Mouse (Mus musculus): Measurements from ENCODE around the gene Socs2.

DNA sequence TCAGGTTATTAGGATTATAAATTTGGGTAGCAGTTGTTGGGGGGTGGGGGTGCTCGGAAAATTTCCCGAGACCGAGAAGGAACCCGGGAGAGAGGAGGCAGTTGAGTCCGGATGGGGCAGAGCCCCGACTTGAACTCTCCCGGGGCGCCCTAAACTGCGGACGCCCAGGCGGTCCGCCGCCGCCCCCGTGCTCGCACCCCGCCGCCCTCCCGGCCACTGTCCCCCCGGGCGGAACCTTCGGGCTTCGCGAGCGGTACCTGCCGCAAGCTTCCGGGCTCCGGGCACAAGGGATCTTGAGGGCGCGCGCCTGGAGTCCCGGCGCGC is 657 bp downstream of the Socs2 start:
- TF ChIP-seq CTCF (IDR thresholded peaks at IDR 0.05; ENCODE audit: low read depth, low read length) (no peak), GATA1 (IDR thresholded peaks at IDR 0.05; ENCODE audit: borderline replicate concordance, low read length) (no peak)

All from G1E (cell line).